Mouse (Mus musculus) G1E (cell line): ENCODE measurements at regions not wholly inside any gene's neighbourhood (a gene's known extent, or its start where the extent isn't known, plus 50 kb on each side); places are given as distances from the start of the nearest gene placed in this dataset.

ENCODE experiments used
- ATAC-seq: 2 replicates; pipeline ENCODE4 v1.8.0; 2016; ENCODE audit warnings: mild to moderate bottlenecking; ENCODE audit not compliant: insufficient number of reproducible peaks, poor library complexity, low FRiP score, severe bottlenecking; ENCODE audit errors: extremely low read depth
- DNase-seq: peaks from one replicate; pipeline ENCODE4 v3.0.0; 2012; ENCODE audit warnings: low spot score
- H3K27me3 ChIP-seq: 2 replicates; pipeline ENCODE4 v1.6.1; 2012; ENCODE audit warnings: mild to moderate bottlenecking, low read length, inconsistent platforms; ENCODE audit not compliant: insufficient read depth
- H3K36me3 ChIP-seq: replicated peaks from 2 replicates; pipeline ENCODE3; 2012; ENCODE audit warnings: mild to moderate bottlenecking, inconsistent platforms
- H3K4me1 ChIP-seq: 2 replicates; pipeline ENCODE4 v1.6.1; 2012; ENCODE audit warnings: low read depth, low read length, inconsistent platforms, mixed read lengths; ENCODE audit not compliant: insufficient read depth
- H3K4me3 ChIP-seq: 2 replicates; pipeline ENCODE4 v1.5.1; 2012; ENCODE audit warnings: low read depth, mild to moderate bottlenecking, inconsistent platforms, low read length, moderate library complexity, mixed read lengths
- H3K9me3 ChIP-seq: replicated peaks from 2 replicates; pipeline ENCODE4 v1.6.1; 2012; ENCODE audit warnings: inconsistent platforms
- CTCF ChIP-seq: IDR thresholded peaks from 2 replicates; pipeline ENCODE4 v1.5.1; 2012; ENCODE audit warnings: low read depth, low read length, inconsistent platforms, mixed read lengths
- GATA1 ChIP-seq: IDR thresholded peaks from 2 replicates; pipeline ENCODE4 v1.6.1; 2012; ENCODE audit warnings: borderline replicate concordance, low read length, inconsistent platforms, mixed read lengths
- GATA2 ChIP-seq: IDR thresholded peaks from 2 replicates; pipeline ENCODE4 v1.6.1; 2012; ENCODE audit warnings: low read depth, low read length, inconsistent platforms, borderline replicate concordance
- POLR2AphosphoS5 ChIP-seq: IDR thresholded peaks from 2 replicates; pipeline ENCODE4 v1.6.1; 2012; ENCODE audit warnings: low read depth, low read length, inconsistent platforms; ENCODE audit not compliant: insufficient replicate concordance
- TAL1 ChIP-seq: conservative IDR thresholded peaks from 2 replicates; pipeline ENCODE4 v1.6.1; 2012; ENCODE audit warnings: low read depth, low read length, inconsistent platforms, mixed read lengths

GRCm38 (mm10) chr6:140816359-140816758 is 87.3 kb downstream of the Gm11077 start:
- no peak overlapping the region for H3K4me3 ChIP-seq
- no peak for DNase-seq

GRCm38 (mm10) chr6:140816831-140817230 is 87.7 kb downstream of the Gm11077 start:
- TF ChIP-seq CTCF (no peak), TAL1 (no peak), POLR2AphosphoS5 (no peak)
- peaks cover 51% of the 10 kb centered on the region for H3K9me3 ChIP-seq
- no peak overlapping the region for H3K4me3 ChIP-seq
- H3K36me3 ChIP-seq = no peaks in the 10 kb centered on the region
- no peaks in the 10 kb centered on the region for H3K27me3 ChIP-seq
- DNase-seq = no peak
- ATAC-seq = no peak
- H3K4me1 ChIP-seq = no peaks in the 10 kb centered on the region

More at GRCm38 (mm10) chr6:140816359-140816758, 87.3 kb downstream of the Gm11077 start:
- H3K36me3 ChIP-seq = no peaks in the 10 kb centered on the region
- no peaks in the 10 kb centered on the region for H3K27me3 ChIP-seq
- H3K4me1 ChIP-seq = no peaks in the 10 kb centered on the region
- TF ChIP-seq POLR2AphosphoS5 (no peak), TAL1 (no peak), GATA1 (no peak), GATA2 (no peak), CTCF (no peak)
- peaks cover 50% of the 10 kb centered on the region for H3K9me3 ChIP-seq
- no peak for ATAC-seq

GRCm38 (mm10) chr6:140819451-140819878 is 90.4 kb downstream of the Gm11077 start:
- no peak for DNase-seq
- Histone ChIP-seq H3K27me3 (no peaks in the 10 kb centered on the region), H3K4me3 (no peak overlapping the region), H3K4me1 (no peaks in the 10 kb centered on the region), H3K36me3 (no peaks in the 10 kb centered on the region), H3K9me3 (peaks cover 44% of the 10 kb centered on the region)
- TF ChIP-seq GATA2 (no peak), TAL1 (no peak), CTCF (no peak), POLR2AphosphoS5 (no peak), GATA1 (no peak)
- ATAC-seq = no peak

- H3K4me1 ChIP-seq = no peaks in the 10 kb centered on the region
- TF ChIP-seq GATA1 = no peak
- TF ChIP-seq CTCF = no peak
- no peak for TF ChIP-seq GATA2
- no peak for TF ChIP-seq TAL1
- TF ChIP-seq POLR2AphosphoS5 = no peak
- no peak overlapping the region for H3K4me3 ChIP-seq
- ATAC-seq (no peak), DNase-seq (no peak)
- H3K9me3 ChIP-seq = peaks cover 22% of the 10 kb centered on the region
- H3K27me3 ChIP-seq = no peaks in the 10 kb centered on the region
- H3K36me3 ChIP-seq = no peaks in the 10 kb centered on the region
Measured at GRCm38 (mm10) chr6:140826522-140826921, 97.4 kb downstream of the Gm11077 start.

- no peak for DNase-seq
- H3K9me3 ChIP-seq = peaks cover 24% of the 10 kb centered on the region
- no peaks in the 10 kb centered on the region for H3K27me3 ChIP-seq
- TF ChIP-seq GATA2 (no peak), TAL1 (no peak), GATA1 (no peak), POLR2AphosphoS5 (no peak), CTCF (no peak)
- no peaks in the 10 kb centered on the region for H3K36me3 ChIP-seq
- no peak for ATAC-seq
- no peak overlapping the region for H3K4me3 ChIP-seq
- no peaks in the 10 kb centered on the region for H3K4me1 ChIP-seq
Measured at GRCm38 (mm10) chr6:140827651-140828050, 98.6 kb downstream of the Gm11077 start.

- peaks cover 50% of the 10 kb centered on the region for H3K9me3 ChIP-seq
- no peaks in the 10 kb centered on the region for H3K4me1 ChIP-seq
- H3K4me3 ChIP-seq = no peak overlapping the region
- no peaks in the 10 kb centered on the region for H3K36me3 ChIP-seq
- no peak for TF ChIP-seq POLR2AphosphoS5
- TF ChIP-seq GATA1 = no peak
- TF ChIP-seq TAL1 = no peak
- TF ChIP-seq GATA2 = no peak
- TF ChIP-seq CTCF = no peak
- no peak for DNase-seq
- no peak for ATAC-seq
- H3K27me3 ChIP-seq = no peaks in the 10 kb centered on the region
Measured at GRCm38 (mm10) chr6:140843292-140843991, 114.4 kb downstream of the Gm11077 start.

- Histone ChIP-seq H3K36me3 (no peaks in the 10 kb centered on the region), H3K9me3 (peaks cover 65% of the 10 kb centered on the region), H3K27me3 (no peaks in the 10 kb centered on the region), H3K4me3 (no peak overlapping the region), H3K4me1 (no peaks in the 10 kb centered on the region)
- ATAC-seq (no peak), DNase-seq (no peak)
- TF ChIP-seq GATA1 = no peak
- TF ChIP-seq CTCF = no peak
- no peak for TF ChIP-seq POLR2AphosphoS5
Measured at GRCm38 (mm10) chr6:140847165-140847564, 118.1 kb downstream of the Gm11077 start.
